Mouse (Mus musculus): ENCODE measurements around the gene Gm21954.

Gm21954 gene

DNA sequence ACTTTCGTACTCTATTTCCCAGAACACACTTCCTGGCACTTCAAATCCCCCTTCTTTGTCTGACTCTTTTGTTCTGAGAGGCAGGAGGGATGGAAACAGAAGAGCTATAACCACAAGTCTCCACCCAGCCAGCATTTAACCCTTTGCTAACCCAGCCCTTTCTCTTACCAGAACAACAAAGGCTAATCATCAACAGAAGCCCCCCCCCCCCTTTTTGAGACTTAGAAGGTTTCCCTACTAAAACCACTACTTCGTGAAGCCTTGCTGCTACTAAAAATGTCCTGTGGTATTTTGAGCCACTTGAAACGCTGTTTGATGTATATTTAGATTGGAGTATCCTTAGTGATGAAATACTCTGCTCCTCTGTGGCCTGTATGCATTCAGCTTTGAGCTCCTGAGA lies 52.7 kb downstream of the Gm21954 start:
- in situ Hi-C loops (cut with MseI, MboI): no loop called here

DNA sequence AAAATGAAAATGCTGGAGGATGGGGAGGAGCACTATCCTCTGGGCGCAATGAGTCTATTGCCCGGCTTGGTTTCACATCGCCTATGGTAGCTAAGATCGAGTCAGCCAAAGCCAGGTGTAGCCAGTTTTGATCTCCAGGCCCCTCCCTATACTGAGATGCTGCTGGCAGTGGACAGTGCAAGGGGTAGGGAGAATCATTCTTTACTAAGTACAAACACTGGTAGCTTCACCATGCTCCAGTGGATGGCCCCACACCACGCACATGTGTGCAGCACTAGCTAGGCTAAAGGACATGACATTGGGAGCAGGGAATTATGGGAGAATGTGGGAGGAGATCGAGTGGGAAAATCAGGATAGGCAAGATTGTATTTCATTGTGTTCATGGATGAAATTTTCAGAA lies 53.2 kb downstream of the Gm21954 start:
- in situ Hi-C loops (cut with MseI, MboI): no loop called here

DNA sequence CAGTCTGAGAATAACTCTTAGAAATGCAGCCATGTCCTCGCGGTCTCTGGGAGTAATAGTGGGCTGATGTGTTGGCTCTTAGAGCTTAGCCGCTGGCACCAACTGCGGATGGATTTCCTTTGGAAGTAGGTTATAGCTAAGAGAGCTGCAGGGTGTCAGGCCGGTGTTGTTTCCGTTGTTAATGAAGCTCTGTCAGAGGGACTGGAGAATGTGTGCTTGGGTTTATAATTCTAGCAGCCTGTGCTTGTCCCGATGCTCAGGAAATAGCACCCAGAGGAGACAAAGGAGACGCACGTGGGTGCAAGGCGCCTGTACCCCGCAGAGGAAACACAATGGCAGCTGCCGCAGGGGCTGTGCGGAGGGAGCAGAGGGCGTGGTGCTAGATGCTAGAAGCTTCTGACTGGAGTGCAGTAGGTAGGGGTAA lies 56.5 kb downstream of the Gm21954 start:
- in situ Hi-C loops (cut with MseI, MboI): no loop called here
